Comparison of ENCODE assay signal across 7 mouse cellular contexts in genomic region chr9:81634163-81634562, GRCm38 (mm10). TPM values are rescaled to one million over a fixed set of nuclear protein-coding genes. Genes with fewer than 3 reads are reported as not detected.
A peak's percentile ranks its signal among the peaks of the same experiment; 100 is the strongest.
DNase-seq lines count a peak whose midpoint lies in the region; ATAC-seq and TF ChIP-seq lines count a peak whose summit lies in the region.

No protein-coding gene starts in this region.

- ATAC-seq in liver, embryonic 11.5 days (replicated peaks; ENCODE audit: low FRiP score) = no peak
- no peak for ATAC-seq in liver, postnatal 0 days
- ATAC-seq in embryonic facial prominence, embryonic 13.5 days (ENCODE audit: insufficient number of reproducible peaks, insufficient read depth, low FRiP score, low TSS enrichment, low read depth) = no peak

- intact Hi-C loops in left cerebral cortex, postnatal 10 days (cut with DNase I) = loop anchor here (10.0 kb wide), 4 partner anchors 231 to 1329 kb away; partner anchors contain the start of gene Mei4

- H3K27me3 ChIP-seq in liver, embryonic 11.5 days (replicated peaks; ENCODE audit: control insufficient read depth, insufficient read depth, low read length) = peaks cover 44% of the 10 kb centered on the region
- H3K27me3 ChIP-seq in liver, postnatal 0 days (ENCODE audit: insufficient read depth, low read length) = peaks cover 45% of the 10 kb centered on the region
- peaks cover 43% of the 10 kb centered on the region for H3K27me3 ChIP-seq in embryonic facial prominence, embryonic 13.5 days
- peaks cover 66% of the 10 kb centered on the region for H3K27me3 ChIP-seq in limb, embryonic 10.5 days (ENCODE audit: low read depth, poor library complexity, severe bottlenecking)

- WGBS in liver, embryonic 11.5 days = 4% methylated on average over 10 of the region's 10 CpGs
- 2% methylated on average over 10 of the region's 10 CpGs for WGBS in liver, postnatal 0 days (ENCODE audit: insufficient replicate concordance)
- under 1% methylated on average over 10 of the region's 10 CpGs for WGBS in embryonic facial prominence, embryonic 13.5 days
- WGBS in limb, embryonic 10.5 days = under 1% methylated on average over 10 of the region's 10 CpGs

- no peak for DNase-seq in liver, embryonic 11.5 days (ENCODE audit: low spot score)
- no peak for DNase-seq in liver, postnatal 0 days
- DNase-seq in limb, embryonic 10.5 days (ENCODE audit: low spot score) = peak; percentile 30
- peak; percentile 4 for DNase-seq in right cerebral cortex, postnatal 4 days
- DNase-seq in left cerebral cortex, postnatal 10 days (ENCODE audit: extremely low spot score in 1 of 2, low spot score in 2 of 2) = no peak
- DNase-seq in adipocyte (ENCODE audit: low spot score) = no peak

- H3K9ac ChIP-seq in liver, embryonic 11.5 days (ENCODE audit: low read depth, low read length) = no peak overlapping the region
- H3K9ac ChIP-seq in liver, postnatal 0 days (replicated peaks) = no peak overlapping the region
- H3K9ac ChIP-seq in embryonic facial prominence, embryonic 13.5 days = peak overlapping the region; percentile 80; the same call in 1 of the 2 replicates

- no peaks in the 10 kb centered on the region for H3K9me3 ChIP-seq in liver, embryonic 11.5 days (ENCODE audit: control insufficient read depth, low read length)
- no peaks in the 10 kb centered on the region for H3K9me3 ChIP-seq in liver, postnatal 0 days (ENCODE audit: low read length)
- no peaks in the 10 kb centered on the region for H3K9me3 ChIP-seq in embryonic facial prominence, embryonic 13.5 days
- H3K9me3 ChIP-seq in limb, embryonic 10.5 days (replicated peaks) = no peaks in the 10 kb centered on the region

- no peak for TF ChIP-seq CTCF in liver, postnatal 0 days (IDR thresholded peaks at IDR 0.05; ENCODE audit: low read depth)

- H3K4me3 ChIP-seq in liver, embryonic 11.5 days (ENCODE audit: low read depth, low read length) = no peak overlapping the region
- no peak overlapping the region for H3K4me3 ChIP-seq in liver, postnatal 0 days (ENCODE audit: low read depth, low read length)
- peak overlapping the region; percentile 79 for H3K4me3 ChIP-seq in embryonic facial prominence, embryonic 13.5 days
- peak overlapping the region; percentile 73 for H3K4me3 ChIP-seq in limb, embryonic 10.5 days

- no peak overlapping the region for H3K27ac ChIP-seq in liver, embryonic 11.5 days (ENCODE audit: low read depth, low read length)
- no peak overlapping the region for H3K27ac ChIP-seq in liver, postnatal 0 days (ENCODE audit: low read depth)
- no peak overlapping the region for H3K27ac ChIP-seq in embryonic facial prominence, embryonic 13.5 days
- H3K27ac ChIP-seq in limb, embryonic 10.5 days = no peak overlapping the region

- H3K36me3 ChIP-seq in liver, embryonic 11.5 days (ENCODE audit: control insufficient read depth, insufficient read depth, low read length) = no peaks in the 10 kb centered on the region
- no peaks in the 10 kb centered on the region for H3K36me3 ChIP-seq in liver, postnatal 0 days (replicated peaks; ENCODE audit: insufficient read depth, low read length)
- H3K36me3 ChIP-seq in embryonic facial prominence, embryonic 13.5 days = no peaks in the 10 kb centered on the region
- H3K36me3 ChIP-seq in limb, embryonic 10.5 days = no peaks in the 10 kb centered on the region

- H3K4me2 ChIP-seq in liver, embryonic 11.5 days = peak overlapping the region; percentile 85
- no peak overlapping the region for H3K4me2 ChIP-seq in liver, postnatal 0 days (ENCODE audit: low read depth, low read length)
- H3K4me2 ChIP-seq in embryonic facial prominence, embryonic 13.5 days = peak overlapping the region; percentile 99

- TF ChIP-seq EP300 in liver, postnatal 0 days (IDR thresholded peaks at IDR 0.05; ENCODE audit: low read depth) = no peak

- H3K4me1 ChIP-seq in liver, embryonic 11.5 days (replicated peaks; ENCODE audit: control insufficient read depth, insufficient read depth, low read length) = 0 out of 2 replicates have a peak, but pooled peaks cover 2% of the 10 kb centered on the region
- 0 out of 2 replicates have a peak, but pooled peaks cover 2% of the 10 kb centered on the region for H3K4me1 ChIP-seq in liver, postnatal 0 days (ENCODE audit: insufficient read depth)
- H3K4me1 ChIP-seq in embryonic facial prominence, embryonic 13.5 days = peaks cover 22% of the 10 kb centered on the region
- peaks cover 27% of the 10 kb centered on the region for H3K4me1 ChIP-seq in limb, embryonic 10.5 days

RNA-seq across cellular contexts. Expression of gene Htr1b, which starts 0.5 kb away (rescaled TPM):
- 0.29 and 0.40 TPM in 2 replicates for polyA plus RNA-seq in liver, embryonic 11.5 days (2014; fragmentation: Nextera tagmentation; extraction: Ambion mirVana)
- polyA plus RNA-seq in liver, postnatal 0 days (2015; fragmentation: Nextera tagmentation; extraction: Ambion mirVana) = not detected in 2 replicates
- 2.1 and 3.0 TPM in 2 replicates for polyA plus RNA-seq in embryonic facial prominence, embryonic 13.5 days (2015; fragmentation: Nextera tagmentation; extraction: Ambion mirVana)
- 0.05 TPM in 1 of 2 replicates, not detected in the other for polyA plus RNA-seq in limb, embryonic 10.5 days (2016; fragmentation: Nextera tagmentation; extraction: Ambion mirVana)
- total RNA-seq in left cerebral cortex, postnatal 10 days (2021) = 10 to 100 TPM; 11.3 to 12.6 TPM

Comparison
In these comparisons a context has a peak if more than half of its experiments do, and no peak if none do; other contexts are left out.
1. DNase-seq: peak in limb, embryonic 10.5 days (single experiment) and right cerebral cortex, postnatal 4 days (single experiment); none in liver, embryonic 11.5 days (single experiment), liver, postnatal 0 days (single experiment), left cerebral cortex, postnatal 10 days (0 of 2) and adipocyte (single experiment).
2. H3K4me3 ChIP-seq: peak in embryonic facial prominence, embryonic 13.5 days (single experiment) and limb, embryonic 10.5 days (single experiment); none in liver, embryonic 11.5 days (single experiment) and liver, postnatal 0 days (single experiment).